Mouse (Mus musculus): ENCODE results near the gene Erich4. TPM values are rescaled to one million over a fixed set of nuclear protein-coding genes. Genes with fewer than 3 reads are reported as not detected.
A peak's percentile ranks its signal among the peaks of the same experiment; 100 is the strongest.
"Not testable (repeated sequence)": the region's sequence is repeated elsewhere in the genome, so short reads cannot be mapped to it uniquely, and the experiment has no call there.

Erich4 gene
- polyA plus RNA-seq, 1 experiment from 2014 or later: not detected

GRCm38 (mm10) chr7:25593859-25594258, 21.8 kb downstream of the Erich4 start:
- no peaks in the 10 kb centered on the region for H3K9me3 ChIP-seq
- no peak overlapping the region for H3K9ac ChIP-seq
- H3K4me3 ChIP-seq: no peak overlapping the region
- H3K4me1 ChIP-seq: no peaks in the 10 kb centered on the region
- H3K27me3 ChIP-seq: no peaks in the 10 kb centered on the region
- no peak overlapping the region for H3K4me2 ChIP-seq (replicated peaks)
- H3K27ac ChIP-seq: no peak overlapping the region
- ATAC-seq (ENCODE audit: low FRiP score, low read depth): no peak
- no peaks in the 10 kb centered on the region for H3K36me3 ChIP-seq
- WGBS: 78% methylated on average over 3 of the region's 3 CpGs

DNA sequence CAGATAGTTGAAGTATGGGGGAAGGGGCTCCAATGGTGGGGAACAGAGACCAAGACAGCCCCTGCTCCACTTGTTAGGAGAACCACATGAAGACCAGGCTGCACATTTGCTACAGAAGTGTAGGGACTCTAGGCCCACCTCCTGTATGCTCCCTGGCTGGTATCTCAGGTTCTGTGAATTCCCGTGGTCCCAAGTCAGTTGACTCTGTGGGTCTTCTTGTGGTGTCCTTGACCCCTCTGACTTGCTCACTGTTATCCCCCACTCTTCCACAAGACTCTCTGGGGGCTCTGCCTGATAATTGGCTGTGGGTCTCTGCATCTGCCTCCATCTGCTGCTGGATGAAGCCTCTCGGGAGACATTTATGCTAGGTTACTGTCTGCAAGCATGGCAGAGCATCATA, 24.5 kb downstream of the Erich4 start:
- H3K4me2 ChIP-seq (replicated peaks): no peak overlapping the region
- H3K4me1 ChIP-seq: no peaks in the 10 kb centered on the region
- H3K36me3 ChIP-seq: no peaks in the 10 kb centered on the region
- WGBS: 81% methylated on average over 2 of the region's 2 CpGs
- no peaks in the 10 kb centered on the region for H3K27me3 ChIP-seq
- ATAC-seq (ENCODE audit: low FRiP score, low read depth): no peak
- no peak overlapping the region for H3K27ac ChIP-seq
- H3K9ac ChIP-seq: no peak overlapping the region
- H3K4me3 ChIP-seq: no peak overlapping the region
- H3K9me3 ChIP-seq: no peaks in the 10 kb centered on the region

DNA sequence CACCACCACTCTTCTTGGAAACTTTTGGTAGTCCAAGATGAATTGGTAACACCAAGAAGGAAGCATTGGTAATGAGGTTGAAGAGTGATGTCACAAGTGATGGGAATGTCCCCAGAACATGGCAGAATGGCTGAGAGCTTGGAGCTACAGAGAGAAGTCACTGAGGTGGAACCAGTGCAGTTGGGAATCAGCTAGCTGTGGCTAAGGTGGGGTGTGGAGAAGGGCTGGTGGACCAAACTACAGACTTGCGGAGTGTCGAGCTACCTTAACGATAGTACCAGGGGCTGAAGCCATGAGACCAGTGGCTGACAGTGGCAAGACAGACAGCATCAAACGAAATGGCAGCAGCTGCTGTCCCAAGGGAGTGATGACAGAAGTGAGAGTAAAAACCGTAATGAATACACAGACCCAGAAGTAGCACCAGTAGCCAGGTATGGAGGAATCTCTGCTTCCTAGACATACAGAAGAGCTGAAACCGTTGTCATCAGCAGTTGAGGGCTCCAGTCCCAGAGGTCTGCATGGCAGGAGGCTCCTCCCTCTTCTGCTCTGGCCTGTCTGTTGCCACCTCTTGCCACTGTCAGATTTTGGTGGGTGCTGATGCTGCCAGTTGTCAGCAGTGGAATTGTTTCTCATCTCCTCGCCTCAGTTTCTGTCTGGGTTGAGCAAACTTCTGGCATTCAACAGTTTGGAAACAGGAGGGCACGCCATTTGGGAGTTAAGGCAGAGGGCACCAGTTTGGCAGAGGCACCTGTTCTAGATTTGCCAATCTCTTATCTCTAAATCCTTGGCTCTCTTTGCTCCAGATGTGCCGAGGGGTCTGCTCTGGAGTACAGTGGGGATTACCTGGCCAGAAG, 30.1 kb downstream of the Erich4 start:
- Histone ChIP-seq H3K9ac (no peak overlapping the region), H3K27me3 (no peaks in the 10 kb centered on the region), H3K36me3 (no peaks in the 10 kb centered on the region), H3K4me1 (no peaks in the 10 kb centered on the region), H3K27ac (no peak overlapping the region), H3K4me2 (replicated peaks) (no peak overlapping the region), H3K9me3 (no peaks in the 10 kb centered on the region), H3K4me3 (no peak overlapping the region)
- 74% methylated on average over 9 of the region's 9 CpGs for WGBS
- no peak for ATAC-seq (ENCODE audit: low FRiP score, low read depth)

- no peak overlapping the region for H3K27ac ChIP-seq
- no peaks in the 10 kb centered on the region for H3K27me3 ChIP-seq
- H3K4me3 ChIP-seq: no peak overlapping the region
- H3K36me3 ChIP-seq: no peaks in the 10 kb centered on the region
- WGBS: 81% methylated on average over 5 of the region's 5 CpGs
- no peaks in the 10 kb centered on the region for H3K9me3 ChIP-seq
- H3K4me2 ChIP-seq (replicated peaks): no peak overlapping the region
- no peak for ATAC-seq (ENCODE audit: low FRiP score, low read depth)
- H3K4me1 ChIP-seq: no peaks in the 10 kb centered on the region
- no peak overlapping the region for H3K9ac ChIP-seq
These were observed 31.0 kb downstream of the Erich4 start for GRCm38 (mm10) chr7:25584651-25585050.

DNA sequence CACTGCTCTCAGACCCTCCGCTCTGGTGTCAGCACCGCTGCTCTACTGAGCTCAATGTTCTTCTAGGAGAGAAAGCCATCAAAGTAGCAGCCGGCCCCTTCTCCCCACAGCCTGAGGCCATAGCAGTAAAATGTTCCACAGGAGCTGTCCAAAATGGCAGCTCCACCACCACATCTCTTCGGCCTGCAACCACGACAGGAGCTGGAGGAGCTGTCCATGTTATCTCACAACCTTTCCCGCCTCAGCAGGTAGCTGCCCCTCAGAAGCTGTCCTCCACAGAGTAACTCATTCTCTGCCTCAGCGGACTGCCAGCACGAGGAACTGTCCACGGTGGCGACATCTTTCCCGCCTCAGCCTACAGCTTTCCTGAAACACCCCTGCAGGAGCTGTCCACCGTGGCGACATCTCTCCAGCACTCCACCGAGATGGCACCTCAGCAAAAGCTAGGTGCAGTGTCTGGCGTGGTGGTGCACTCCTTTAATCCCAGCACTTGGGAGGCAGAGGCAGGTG, 33.3 kb downstream of the Erich4 start:
- Histone ChIP-seq H3K4me1 (no peaks in the 10 kb centered on the region), H3K4me3 (no peak overlapping the region), H3K36me3 (no peaks in the 10 kb centered on the region), H3K9me3 (no peaks in the 10 kb centered on the region), H3K27ac (no peak overlapping the region), H3K9ac (no peak overlapping the region), H3K27me3 (no peaks in the 10 kb centered on the region), H3K4me2 (replicated peaks) (no peak overlapping the region)
- no peak for ATAC-seq (ENCODE audit: low FRiP score, low read depth)
- WGBS: 88% methylated on average over 15 of the region's 15 CpGs

- no peak overlapping the region for H3K4me2 ChIP-seq (replicated peaks)
- no peak for ATAC-seq (ENCODE audit: low FRiP score, low read depth)
- H3K4me1 ChIP-seq: no peaks in the 10 kb centered on the region
- H3K27me3 ChIP-seq: peaks cover 6% of the 10 kb centered on the region; the same call in 1 of the 2 replicates
- no peaks in the 10 kb centered on the region for H3K36me3 ChIP-seq
- H3K4me3 ChIP-seq: no peak overlapping the region
- H3K27ac ChIP-seq: no peak overlapping the region
- 84% methylated on average over 10 of the region's 10 CpGs for WGBS
- H3K9ac ChIP-seq: no peak overlapping the region
- H3K9me3 ChIP-seq: no peaks in the 10 kb centered on the region
These were observed 36.3 kb downstream of the Erich4 start for GRCm38 (mm10) chr7:25579441-25579840.

DNA sequence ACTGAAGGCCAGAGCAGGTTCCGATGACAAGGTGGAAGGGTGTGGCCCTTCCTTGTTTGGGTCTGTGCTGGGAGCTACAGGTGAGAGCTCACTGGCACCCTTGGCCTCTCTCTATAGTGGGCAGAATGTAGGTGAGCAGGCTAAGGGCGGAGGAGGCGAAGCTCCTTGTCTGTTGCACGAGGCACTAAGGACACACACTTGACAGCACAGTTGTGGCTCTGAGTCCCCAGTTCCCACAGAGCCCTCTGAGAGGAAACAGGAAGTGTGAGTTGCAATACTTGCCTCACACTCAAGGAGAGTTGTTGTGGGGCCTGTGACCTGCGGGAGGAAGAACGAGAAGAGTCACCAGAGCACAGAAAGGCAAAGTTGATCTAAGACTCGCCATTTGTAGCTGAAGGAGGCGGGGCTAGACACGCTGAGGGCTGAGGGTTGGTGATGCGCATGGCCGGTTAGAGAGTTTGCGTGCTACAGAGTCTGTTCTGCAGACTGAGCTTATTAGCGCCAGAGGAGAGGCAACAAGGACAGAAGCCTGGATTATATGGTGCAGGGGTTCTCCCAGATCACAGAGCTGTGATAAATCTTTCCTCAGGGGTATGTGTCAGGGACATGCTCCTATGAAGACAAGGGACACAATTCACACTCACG, 38.8 kb downstream of the Erich4 start:
- H3K9ac ChIP-seq; H3K9me3 ChIP-seq; H3K4me1 ChIP-seq; H3K4me3 ChIP-seq; H3K27ac ChIP-seq; H3K36me3 ChIP-seq; ATAC-seq (ENCODE audit: low FRiP score, low read depth); H3K27me3 ChIP-seq; H3K4me2 ChIP-seq (replicated peaks): not testable (repeated sequence)
- WGBS: 63% methylated on average over 12 of the region's 14 CpGs

GRCm38 (mm10) chr7:25576308-25576707, 39.4 kb downstream of the Erich4 start:
- not testable (repeated sequence) for H3K36me3 ChIP-seq; H3K27ac ChIP-seq; H3K4me2 ChIP-seq (replicated peaks); H3K9ac ChIP-seq; H3K9me3 ChIP-seq; ATAC-seq (ENCODE audit: low FRiP score, low read depth); H3K27me3 ChIP-seq; H3K4me1 ChIP-seq; H3K4me3 ChIP-seq
- WGBS: 29% methylated on average over 6 of the region's 6 CpGs

DNA sequence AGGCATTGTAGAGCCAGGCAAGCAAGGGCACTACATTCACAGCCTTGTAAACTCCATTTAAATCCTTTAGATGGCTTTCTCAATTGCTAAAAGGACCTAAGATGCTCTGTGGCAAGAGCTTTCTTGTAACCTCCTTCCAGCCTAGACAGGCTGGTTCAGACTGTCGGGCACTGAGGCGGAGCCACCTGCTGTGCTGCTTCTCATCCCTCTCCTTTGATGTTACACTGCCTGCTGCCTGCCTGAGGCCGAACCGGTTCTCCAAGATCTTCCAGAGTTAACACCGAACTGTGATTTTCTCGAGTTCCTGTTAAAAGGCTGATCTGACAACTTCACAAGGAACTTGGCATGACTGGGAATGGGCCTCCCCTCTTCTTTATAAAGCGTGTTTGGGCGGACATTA, 39.8 kb downstream of the Erich4 start:
- H3K4me1 ChIP-seq: no peaks in the 10 kb centered on the region
- peaks cover 6% of the 10 kb centered on the region; the same call in 1 of the 2 replicates for H3K27me3 ChIP-seq
- no peak overlapping the region for H3K9ac ChIP-seq
- peak overlapping the region; percentile 28; the same call in 1 of the 2 replicates for H3K27ac ChIP-seq
- H3K4me3 ChIP-seq: no peak overlapping the region
- 11% methylated on average over 8 of the region's 8 CpGs for WGBS
- ATAC-seq (ENCODE audit: low FRiP score, low read depth): no peak
- H3K4me2 ChIP-seq (replicated peaks): no peak overlapping the region
- H3K36me3 ChIP-seq: no peaks in the 10 kb centered on the region
- no peaks in the 10 kb centered on the region for H3K9me3 ChIP-seq

- Histone ChIP-seq H3K36me3 (no peaks in the 10 kb centered on the region), H3K27me3 (peaks cover 6% of the 10 kb centered on the region; the same call in 1 of the 2 replicates), H3K4me3 (no peak overlapping the region), H3K4me2 (replicated peaks) (no peak overlapping the region), H3K27ac (no peak overlapping the region), H3K9me3 (no peaks in the 10 kb centered on the region), H3K9ac (no peak overlapping the region), H3K4me1 (no peaks in the 10 kb centered on the region)
- ATAC-seq (ENCODE audit: low FRiP score, low read depth): no peak
- 74% methylated on average over 5 of the region's 5 CpGs for WGBS
These were observed 40.6 kb downstream of the Erich4 start for GRCm38 (mm10) chr7:25575105-25575504.

- H3K4me1 ChIP-seq; H3K9ac ChIP-seq; H3K27ac ChIP-seq; H3K9me3 ChIP-seq; ATAC-seq (ENCODE audit: low FRiP score, low read depth); H3K4me3 ChIP-seq; H3K36me3 ChIP-seq; H3K27me3 ChIP-seq; H3K4me2 ChIP-seq (replicated peaks): not testable (repeated sequence)
- 68% methylated on average over 5 of the region's 5 CpGs for WGBS
These were observed 41.9 kb downstream of the Erich4 start for GRCm38 (mm10) chr7:25573806-25574205.

GRCm38 (mm10) chr7:25568721-25569120, 47.0 kb downstream of the Erich4 start:
- Histone ChIP-seq H3K9me3 (peaks cover 9% of the 10 kb centered on the region; the same call in 1 of the 2 replicates), H3K27me3 (no peaks in the 10 kb centered on the region), H3K27ac (no peak overlapping the region), H3K4me3 (no peak overlapping the region), H3K36me3 (no peaks in the 10 kb centered on the region), H3K4me1 (no peaks in the 10 kb centered on the region), H3K4me2 (replicated peaks) (no peak overlapping the region), H3K9ac (no peak overlapping the region)
- 94% methylated on average over 7 of the region's 7 CpGs for WGBS
- no peak for ATAC-seq (ENCODE audit: low FRiP score, low read depth)

Measured in limb, embryonic 13.5 days (tissue).